Comparison of ENCODE assay signal across 8 mouse cellular contexts in the genomic region with DNA sequence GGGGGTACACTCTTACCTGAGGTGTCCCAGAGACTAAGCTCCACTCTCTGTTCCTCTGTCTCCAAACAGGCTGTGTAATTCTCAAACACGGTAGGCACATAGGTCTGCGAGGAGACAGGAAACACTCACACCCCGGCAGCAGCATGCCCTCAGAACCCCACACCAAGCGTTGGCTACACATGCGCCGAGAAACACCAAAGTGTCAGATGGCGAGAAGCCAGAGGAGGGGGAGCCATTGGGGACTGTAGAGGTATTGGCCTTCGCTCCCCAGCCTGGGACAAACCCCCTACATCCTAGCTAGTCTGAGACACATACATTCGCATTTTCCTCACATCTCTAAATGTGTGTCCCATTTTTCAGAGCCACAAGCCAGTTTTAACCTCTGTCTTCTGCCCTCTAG. TPM values are rescaled to one million over a fixed set of nuclear protein-coding genes. Genes with fewer than 3 reads are reported as not detected.
DNase-seq lines count a peak whose midpoint lies in the region; ATAC-seq and TF ChIP-seq lines count a peak whose summit lies in the region.

No protein-coding gene starts in this region.

- DNase-seq in heart, adult 8-10 months (ENCODE audit: low spot score) = no peak
- DNase-seq in G1E (ENCODE audit: low spot score) = no peak
- no peak for DNase-seq in spleen, postnatal 14 days (ENCODE audit: low spot score in 2 of 2)
- no peak for DNase-seq in frontal cortex, postnatal 10 days (ENCODE audit: low spot score in 2 of 2)

- no peaks in the 10 kb centered on the region for H3K36me3 ChIP-seq in heart, embryonic 12.5 days
- H3K36me3 ChIP-seq in G1E (replicated peaks) = peaks cover 31% of the 10 kb centered on the region
- H3K36me3 ChIP-seq in kidney, embryonic 15.5 days = no peaks in the 10 kb centered on the region
- H3K36me3 ChIP-seq in myocyte (ENCODE audit: control insufficient read depth, insufficient read depth) = no peaks in the 10 kb centered on the region

- peak overlapping the region; percentile 51 for H3K4me3 ChIP-seq in heart, embryonic 12.5 days
- H3K4me3 ChIP-seq in G1E (ENCODE audit: low read depth, low read length) (peak overlapping the region; percentile 76), myocyte (peak overlapping the region; percentile 51)
- peak overlapping the region; percentile 53 for H3K4me3 ChIP-seq in embryonic fibroblast, embryonic 13.5 days (ENCODE audit: insufficient read depth, low read length)
- peak overlapping the region; percentile 38 for H3K4me3 ChIP-seq in kidney, embryonic 15.5 days (replicated peaks)

- no peak for ATAC-seq in heart, embryonic 12.5 days (ENCODE audit: insufficient number of reproducible peaks, low FRiP score)
- ATAC-seq in G1E (ENCODE audit: extremely low read depth, insufficient number of reproducible peaks, low FRiP score, poor library complexity, severe bottlenecking) = no peak
- no peak for ATAC-seq in kidney, embryonic 15.5 days (replicated peaks; ENCODE audit: low FRiP score)

- no peak overlapping the region for H3K27ac ChIP-seq in heart, embryonic 12.5 days (ENCODE audit: poor library complexity, severe bottlenecking)
- H3K27ac ChIP-seq in embryonic fibroblast, embryonic 13.5 days (ENCODE audit: insufficient read depth, low read length) = no peak overlapping the region
- H3K27ac ChIP-seq in kidney, embryonic 15.5 days = no peak overlapping the region

- H3K4me2 ChIP-seq in heart, embryonic 12.5 days = peak overlapping the region; percentile 98
- peak overlapping the region; percentile 70 for H3K4me2 ChIP-seq in kidney, embryonic 15.5 days
- H3K4me2 ChIP-seq in myocyte (ENCODE audit: low read depth) = peak overlapping the region; percentile 97

- 1% methylated on average over 9 of the region's 9 CpGs for WGBS in heart, embryonic 12.5 days
- WGBS in kidney, embryonic 15.5 days = 2% methylated on average over 9 of the region's 9 CpGs

- no peak for TF ChIP-seq CTCF in G1E (IDR thresholded peaks at IDR 0.05; ENCODE audit: low read depth, low read length)
- TF ChIP-seq CTCF in embryonic fibroblast, embryonic 13.5 days (IDR thresholded peaks at IDR 0.05; ENCODE audit: borderline replicate concordance, insufficient read depth, low read length) = no peak

- peaks cover 42% of the 10 kb centered on the region for H3K27me3 ChIP-seq in heart, embryonic 12.5 days (replicated peaks)
- H3K27me3 ChIP-seq in G1E (ENCODE audit: insufficient read depth, low read length) (peaks cover 26% of the 10 kb centered on the region), myocyte (ENCODE audit: control insufficient read depth, insufficient read depth, insufficient read length) (no peaks in the 10 kb centered on the region)
- peaks cover 67% of the 10 kb centered on the region for H3K27me3 ChIP-seq in kidney, embryonic 15.5 days

- no peaks in the 10 kb centered on the region for H3K79me2 ChIP-seq in myocyte (ENCODE audit: control insufficient read depth, insufficient read depth)

- H3ac ChIP-seq in myocyte (ENCODE audit: control insufficient read depth, insufficient read length) = peak overlapping the region; percentile 8

- no peaks in the 10 kb centered on the region for H3K9me3 ChIP-seq in heart, embryonic 12.5 days (replicated peaks)
- H3K9me3 ChIP-seq in G1E (replicated peaks) = no peaks in the 10 kb centered on the region
- H3K9me3 ChIP-seq in kidney, embryonic 15.5 days (replicated peaks) = no peaks in the 10 kb centered on the region

- H3K9ac ChIP-seq in heart, embryonic 12.5 days = peak overlapping the region; percentile 68
- no peak overlapping the region for H3K9ac ChIP-seq in kidney, embryonic 15.5 days

- peaks cover 42% of the 10 kb centered on the region for H3K4me1 ChIP-seq in heart, embryonic 12.5 days (replicated peaks)
- peaks cover 83% of the 10 kb centered on the region for H3K4me1 ChIP-seq in G1E (ENCODE audit: insufficient read depth, low read depth, low read length)
- 0 out of 2 replicates have a peak, but pooled peaks cover 3% of the 10 kb centered on the region for H3K4me1 ChIP-seq in embryonic fibroblast, embryonic 13.5 days (ENCODE audit: control insufficient read depth, insufficient read depth, low read length)
- H3K4me1 ChIP-seq in kidney, embryonic 15.5 days = peaks cover 34% of the 10 kb centered on the region

- TF ChIP-seq POLR2A in embryonic fibroblast, embryonic 13.5 days (IDR thresholded peaks at IDR 0.05; ENCODE audit: low read depth, low read length) = no peak
- TF ChIP-seq POLR2A in myocyte (IDR thresholded peaks at IDR 0.05; ENCODE audit: insufficient read length, low read depth) = no peak

TF ChIP-seq in myocyte, 11 proteins besides CTCF, POLR2A, EP300 and RAD21:
- no peak for TF ChIP-seq TCF12 (IDR thresholded peaks at IDR 0.05; ENCODE audit: insufficient read depth, poor library complexity, severe bottlenecking)
- TF ChIP-seq USF1 (IDR thresholded peaks at IDR 0.05; ENCODE audit: low read depth) = no peak
- no peak for TF ChIP-seq POLR2AphosphoS2 (IDR thresholded peaks at IDR 0.05; ENCODE audit: insufficient read length, low read depth)
- TF ChIP-seq E2F4 (IDR thresholded peaks at IDR 0.05; ENCODE audit: insufficient read depth) = no peak
- no peak for TF ChIP-seq TCF3 (IDR thresholded peaks at IDR 0.05; ENCODE audit: insufficient read length, low read depth)
- no peak for TF ChIP-seq MYOG (IDR thresholded peaks at IDR 0.05; ENCODE audit: control insufficient read depth in 1 of 3, insufficient read depth in 1 of 3, insufficient read length in 2 of 3, low read depth in 2 of 3)
- no peak for TF ChIP-seq REST (IDR thresholded peaks at IDR 0.05; ENCODE audit: insufficient read depth, insufficient read length)
- TF ChIP-seq MYOD1 (IDR thresholded peaks at IDR 0.05; ENCODE audit: control insufficient read depth in 1 of 3, insufficient read length in 2 of 3, low read depth in 2 of 3) = no peak
- TF ChIP-seq SRF (IDR thresholded peaks at IDR 0.05; ENCODE audit: control insufficient read depth, insufficient read length, low read depth) = no peak
- TF ChIP-seq CEBPB (IDR thresholded peaks at IDR 0.05; ENCODE audit: insufficient read depth, poor library complexity, severe bottlenecking) = no peak
- TF ChIP-seq MAX (IDR thresholded peaks at IDR 0.05; ENCODE audit: low read depth) = no peak
TF ChIP-seq in myocyte: peak in this region for 0.

RNA-seq across cellular contexts. Expression of gene Rnd1, which starts 0.8 kb away (rescaled TPM):
- polyA plus RNA-seq in heart, embryonic 12.5 days (2016; fragmentation: Nextera tagmentation; extraction: Ambion mirVana) = 0.91 and 1.1 TPM in 2 replicates
- total RNA-seq in heart, adult 8-10 months (2022) = 1 to 10 TPM in 3 of 4 experiments, under 1 TPM in 1; 1.00 to 2.1 (median 1.2) TPM
- total RNA-seq in G1E (2014; fragmentation: Nextera tagmentation) (3.2 and 3.3 TPM in 2 replicates), G1E (2017) (1.2 and 1.5 TPM in 2 replicates)
- polyA plus RNA-seq in G1E (2012) (1.0 and 1.1 TPM in 2 replicates), myocyte (2012; fragmentation: generic; extraction: Trizol) (14.4 TPM)
- 9.6 and 14.3 TPM in 2 replicates for polyA plus RNA-seq in embryonic fibroblast, embryonic 13.5 days (2011; ENCODE audit: insufficient read length, low read depth, missing spikeins)
- 0.62 and 0.99 TPM in 2 replicates for polyA plus RNA-seq in kidney, embryonic 15.5 days (2015; fragmentation: Nextera tagmentation; extraction: Ambion mirVana)

RNA-seq across cellular contexts. Expression of gene Ddx23, which starts 13.8 kb away (rescaled TPM):
- 15.0 and 16.4 TPM in 2 replicates for polyA plus RNA-seq in heart, embryonic 12.5 days (2016; fragmentation: Nextera tagmentation; extraction: Ambion mirVana)
- 10 to 100 TPM; 53.2 to 61.7 (median 56.4) TPM for total RNA-seq in heart, adult 8-10 months (2022)
- total RNA-seq in G1E (2014; fragmentation: Nextera tagmentation) (61.4 and 66.6 TPM in 2 replicates), G1E (2017) (101 and 154 TPM in 2 replicates)
- polyA plus RNA-seq in G1E (2012) (100 and 112 TPM in 2 replicates), myocyte (2012; fragmentation: generic; extraction: Trizol) (102 TPM)
- 58.8 and 62.4 TPM in 2 replicates for polyA plus RNA-seq in embryonic fibroblast, embryonic 13.5 days (2011; ENCODE audit: insufficient read length, low read depth, missing spikeins)
- polyA plus RNA-seq in kidney, embryonic 15.5 days (2015; fragmentation: Nextera tagmentation; extraction: Ambion mirVana) = 23.1 and 23.7 TPM in 2 replicates

RNA-seq across cellular contexts. Expression of gene Ccdc65, which starts 31.5 kb away (rescaled TPM):
- polyA plus RNA-seq in heart, embryonic 12.5 days (2016; fragmentation: Nextera tagmentation; extraction: Ambion mirVana) = 0.33 and 0.62 TPM in 2 replicates
- 1 to 10 TPM in 1 of 4 experiments, under 1 TPM in 3; 0.41 to 1.1 (median 0.84) TPM for total RNA-seq in heart, adult 8-10 months (2022)
- total RNA-seq in G1E (2014; fragmentation: Nextera tagmentation) (1.0 TPM in 1 of 2 replicates, not detected in the other), G1E (2017) (0.06 and 0.60 TPM in 2 replicates)
- polyA plus RNA-seq in G1E (2012) (not detected in 2 replicates), myocyte (2012; fragmentation: generic; extraction: Trizol) (2.4 TPM)
- 2.7 and 3.2 TPM in 2 replicates for polyA plus RNA-seq in embryonic fibroblast, embryonic 13.5 days (2011; ENCODE audit: insufficient read length, low read depth, missing spikeins)
- 0.73 and 1.1 TPM in 2 replicates for polyA plus RNA-seq in kidney, embryonic 15.5 days (2015; fragmentation: Nextera tagmentation; extraction: Ambion mirVana)

RNA-seq across cellular contexts. Expression of gene Cacnb3, which starts 45.8 kb away (rescaled TPM):
- polyA plus RNA-seq in heart, embryonic 12.5 days (2016; fragmentation: Nextera tagmentation; extraction: Ambion mirVana) = 9.5 and 10.3 TPM in 2 replicates
- 1 to 10 TPM; 2.0 to 2.8 (median 2.6) TPM for total RNA-seq in heart, adult 8-10 months (2022)
- total RNA-seq in G1E (2014; fragmentation: Nextera tagmentation) (0.29 TPM in 1 of 2 replicates, not detected in the other), G1E (2017) (0.12 and 0.22 TPM in 2 replicates)
- polyA plus RNA-seq in G1E (2012) (0.14 and 0.22 TPM in 2 replicates), myocyte (2012; fragmentation: generic; extraction: Trizol) (80.8 TPM)
- polyA plus RNA-seq in embryonic fibroblast, embryonic 13.5 days (2011; ENCODE audit: insufficient read length, low read depth, missing spikeins) = 40.5 and 44.2 TPM in 2 replicates
- 29.8 and 36.6 TPM in 2 replicates for polyA plus RNA-seq in kidney, embryonic 15.5 days (2015; fragmentation: Nextera tagmentation; extraction: Ambion mirVana)

RNA-seq across cellular contexts. Expression of gene Fkbp11, which starts 51.5 kb away (rescaled TPM):
- polyA plus RNA-seq in heart, embryonic 12.5 days (2016; fragmentation: Nextera tagmentation; extraction: Ambion mirVana) = 13.2 and 17.8 TPM in 2 replicates
- 1 to 10 TPM; 5.6 to 9.4 (median 7.7) TPM for total RNA-seq in heart, adult 8-10 months (2022)
- total RNA-seq in G1E (2014; fragmentation: Nextera tagmentation) (11.5 and 14.1 TPM in 2 replicates), G1E (2017) (6.2 and 6.7 TPM in 2 replicates)
- polyA plus RNA-seq in G1E (2012) (20.2 and 23.8 TPM in 2 replicates), myocyte (2012; fragmentation: generic; extraction: Trizol) (52.9 TPM)
- polyA plus RNA-seq in embryonic fibroblast, embryonic 13.5 days (2011; ENCODE audit: insufficient read length, low read depth, missing spikeins) = 48.6 and 57.3 TPM in 2 replicates
- 40.3 and 40.5 TPM in 2 replicates for polyA plus RNA-seq in kidney, embryonic 15.5 days (2015; fragmentation: Nextera tagmentation; extraction: Ambion mirVana)
